Mouse (Mus musculus) 416B (cell line): ENCODE measurements around the gene Cacna1e.

Experiments used
- DNase-seq: peaks from one replicate; pipeline ENCODE4 v3.0.0; 2011; ENCODE audit warnings: low read depth

The Cacna1e gene

GRCm38 (mm10) chr1:154511736-154512135 lies 372.6 kb downstream of the Cacna1e start:
- no peak for DNase-seq

- no peak for DNase-seq
Measured at GRCm38 (mm10) chr1:154504005-154504404, 380.3 kb downstream of the Cacna1e start.

GRCm38 (mm10) chr1:154500869-154501268 lies 383.4 kb downstream of the Cacna1e start:
- DNase-seq, result no peak

GRCm38 (mm10) chr1:154500187-154500866 lies 384.0 kb downstream of the Cacna1e start:
- no peak for DNase-seq

GRCm38 (mm10) chr1:154498821-154499220 lies 385.5 kb downstream of the Cacna1e start:
- DNase-seq, result no peak

GRCm38 (mm10) chr1:154491071-154491470 lies 393.2 kb downstream of the Cacna1e start:
- DNase-seq, result no peak

GRCm38 (mm10) chr1:154476671-154477070 lies 407.6 kb downstream of the Cacna1e start:
- no peak for DNase-seq

GRCm38 (mm10) chr1:154475706-154476105 lies 408.6 kb downstream of the Cacna1e start:
- no peak for DNase-seq

- no peak for DNase-seq
Measured at GRCm38 (mm10) chr1:154474156-154474555, 410.1 kb downstream of the Cacna1e start.

GRCm38 (mm10) chr1:154467265-154467664 lies 417.0 kb downstream of the Cacna1e start:
- DNase-seq, result no peak

GRCm38 (mm10) chr1:154461521-154461920 lies 422.8 kb downstream of the Cacna1e start:
- DNase-seq, result peak; percentile 8

GRCm38 (mm10) chr1:154460067-154460466 lies 424.2 kb downstream of the Cacna1e start:
- DNase-seq, result no peak

- no peak for DNase-seq
Measured at GRCm38 (mm10) chr1:154458601-154459000, 425.7 kb downstream of the Cacna1e start.

- DNase-seq, result no peak
Measured at GRCm38 (mm10) chr1:154450799-154451198, 433.5 kb downstream of the Cacna1e start.

GRCm38 (mm10) chr1:154446456-154446855 lies 437.8 kb downstream of the Cacna1e start:
- DNase-seq, result no peak

- peak; percentile 1 for DNase-seq
Measured at GRCm38 (mm10) chr1:154433520-154433919, 450.8 kb downstream of the Cacna1e start.

GRCm38 (mm10) chr1:154433112-154433511 lies 451.2 kb downstream of the Cacna1e start:
- DNase-seq, result no peak

GRCm38 (mm10) chr1:154428276-154428675 lies 456.0 kb downstream of the Cacna1e start:
- DNase-seq, result no peak

- no peak for DNase-seq
Measured at GRCm38 (mm10) chr1:154418278-154418677, 466.0 kb downstream of the Cacna1e start.

GRCm38 (mm10) chr1:154416384-154417155 lies 467.7 kb downstream of the Cacna1e start:
- no peak for DNase-seq

GRCm38 (mm10) chr1:154415826-154416225 lies 468.5 kb downstream of the Cacna1e start:
- no peak for DNase-seq

- DNase-seq, result no peak
Measured at GRCm38 (mm10) chr1:154413138-154413537, 471.2 kb downstream of the Cacna1e start.

- no peak for DNase-seq
Measured at GRCm38 (mm10) chr1:154409051-154409450, 475.2 kb downstream of the Cacna1e start.
